In the genomic region with DNA sequence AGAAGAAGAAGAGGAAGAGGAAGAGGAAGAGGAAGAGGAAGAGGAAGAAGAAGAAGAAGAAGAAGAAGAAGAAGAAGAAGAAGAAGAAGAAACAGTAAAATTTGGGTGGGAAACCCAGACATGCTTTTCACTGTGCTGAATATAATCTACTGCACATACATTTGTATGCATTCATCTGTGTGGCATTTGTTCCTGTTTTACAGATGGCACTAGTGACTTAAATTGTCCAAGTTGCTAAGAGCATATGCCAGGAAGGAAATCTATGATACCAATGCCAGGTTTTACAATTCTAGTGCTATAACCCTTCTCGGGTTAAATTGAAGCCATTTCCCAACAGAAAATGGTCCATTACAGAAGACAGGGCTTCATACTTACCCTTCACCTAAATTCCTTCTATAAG, we compare ENCODE assay signal across 24 mouse cellular contexts.
"Had no signal": no experiment of that assay in that cellular context is flagged by ENCODE, and none has a peak within 500 bp of the region (broad histone marks: within the 10 kb centered on the region; RNA-seq: fewer than 3 reads in every experiment).

No protein-coding gene starts in this region.

- H3K4me2 ChIP-seq: heart, embryonic 11.5 days; heart, embryonic 13.5 days; heart, embryonic 15.5 days; hindbrain, embryonic 13.5 days; hindbrain, embryonic 15.5 days; limb, embryonic 12.5 days; liver, embryonic 11.5 days; liver, embryonic 13.5 days had no signal

- H3K36me3 ChIP-seq: heart, embryonic 13.5 days; heart, embryonic 15.5 days; hindbrain, embryonic 13.5 days; hindbrain, embryonic 15.5 days; limb, embryonic 10.5 days; limb, embryonic 12.5 days; liver, embryonic 13.5 days had no signal

- H3K9me3 ChIP-seq: heart, embryonic 13.5 days; heart, embryonic 15.5 days; hindbrain, embryonic 13.5 days; hindbrain, embryonic 15.5 days; limb, embryonic 10.5 days; limb, embryonic 12.5 days; liver, embryonic 13.5 days had no signal

- H3K9ac ChIP-seq: heart, embryonic 13.5 days; heart, embryonic 15.5 days; hindbrain, embryonic 13.5 days; hindbrain, embryonic 15.5 days; limb, embryonic 12.5 days; liver, embryonic 13.5 days had no signal

- ATAC-seq: hindbrain, postnatal 0 days; intestine, embryonic 16.5 days had no signal

- H3K27me3 ChIP-seq: heart, embryonic 13.5 days; heart, embryonic 15.5 days; hindbrain, embryonic 13.5 days; hindbrain, embryonic 15.5 days; limb, embryonic 12.5 days; liver, embryonic 13.5 days had no signal

- H3K4me3 ChIP-seq: heart, adult 2 months; heart, embryonic 13.5 days; heart, embryonic 15.5 days; hindbrain, embryonic 13.5 days; hindbrain, embryonic 15.5 days; layer of hippocampus, adult 2 months; left cerebral cortex, adult 2 months; limb, embryonic 10.5 days; limb, embryonic 12.5 days; liver, embryonic 13.5 days had no signal

- H3K4me1 ChIP-seq: heart, embryonic 13.5 days; heart, embryonic 15.5 days; hindbrain, embryonic 13.5 days; hindbrain, embryonic 15.5 days; limb, embryonic 10.5 days; limb, embryonic 12.5 days; liver, embryonic 13.5 days had no signal

- DNase-seq: gastrocnemius, postnatal 14 days; gastrocnemius, postnatal 36 days; heart, adult 2 months; heart, postnatal 14 days; heart, postnatal 36 days; kidney, adult 18-20 months; kidney, adult 8-10 months; kidney, postnatal 10 days; kidney, postnatal 25 days; kidney, postnatal 4 days; liver; liver, embryonic 13.5 days had no signal

- H3K27ac ChIP-seq: heart, adult 2 months; heart, embryonic 13.5 days; heart, embryonic 15.5 days; hindbrain, embryonic 13.5 days; hindbrain, embryonic 15.5 days; hindbrain, postnatal 0 days; layer of hippocampus, adult 2 months; left cerebral cortex, adult 2 months; limb, embryonic 10.5 days; limb, embryonic 12.5 days; liver, embryonic 13.5 days had no signal
